Mouse (Mus musculus) forebrain, embryonic 13.5 days (tissue): ENCODE measurements at regions not wholly inside any gene's neighbourhood (a gene's known extent, or its start where the extent isn't known, plus 50 kb on each side); places are given as distances from the start of the nearest gene placed in this dataset.

Source experiments
- ATAC-seq: fragments of 200-750 bp; cut with Nextera tagmentation; 2 replicates; pipeline ENCODE4 v1.8.0; 2017
- H3K27ac ChIP-seq: fragments of 300-500 bp; sonication (generic); 2 replicates; pipeline ENCODE4 v1.5.1; 2015; ENCODE audit warnings: inconsistent platforms, mild to moderate bottlenecking, moderate library complexity
- H3K27me3 ChIP-seq: fragments of 300-500 bp; sonication (generic); 2 replicates; pipeline ENCODE4 v1.6.1; 2015; ENCODE audit warnings: mild to moderate bottlenecking, inconsistent platforms
- H3K36me3 ChIP-seq: fragments of 300-500 bp; sonication (generic); 2 replicates; pipeline ENCODE4 v1.6.1; 2015; ENCODE audit warnings: mild to moderate bottlenecking, inconsistent platforms; ENCODE audit not compliant: poor library complexity, severe bottlenecking
- H3K4me1 ChIP-seq: fragments of 300-500 bp; sonication (generic); 2 replicates; pipeline ENCODE4 v1.6.1; 2015; ENCODE audit warnings: inconsistent platforms
- H3K4me2 ChIP-seq: fragments of 300-500 bp; sonication (generic); 2 replicates; pipeline ENCODE4 v1.6.1; 2015; ENCODE audit warnings: inconsistent platforms, mild to moderate bottlenecking, moderate library complexity
- H3K4me3 ChIP-seq: fragments of 300-500 bp; sonication (generic); 2 replicates; pipeline ENCODE4 v1.5.1; 2015; ENCODE audit warnings: mild to moderate bottlenecking, inconsistent platforms
- H3K9ac ChIP-seq: fragments of 300-500 bp; sonication (generic); 2 replicates; pipeline ENCODE4 v1.6.1; 2015; ENCODE audit warnings: mild to moderate bottlenecking, inconsistent platforms
- H3K9me3 ChIP-seq: fragments of 300-500 bp; sonication (generic); replicated peaks from 2 replicates; pipeline ENCODE4 v1.6.1; 2016; ENCODE audit warnings: inconsistent platforms
- WGBS: fragments of 180-500 bp; shearing (Covaris S2); methylation state at CpG from one replicate; pipeline ENCODE4 v1.1.7; 2015; 5-methylcytosine and 5-hydroxymethylcytosine counted together

GRCm38 (mm10) chr8:30502164-30502563, 2926.3 kb upstream of the 5930422O12Rik start:
- Histone ChIP-seq H3K4me1 (no peaks in the 10 kb centered on the region), H3K9me3 (no peaks in the 10 kb centered on the region), H3K4me3 (no peak overlapping the region), H3K36me3 (no peaks in the 10 kb centered on the region), H3K27me3 (no peaks in the 10 kb centered on the region), H3K9ac (no peak overlapping the region), H3K4me2 (no peak overlapping the region), H3K27ac (no peak overlapping the region)
- ATAC-seq = no peak
- WGBS = 84% methylated on average over 2 of the region's 2 CpGs

GRCm38 (mm10) chr8:30511358-30511757, 2917.2 kb upstream of the 5930422O12Rik start:
- Histone ChIP-seq H3K9ac (no peak overlapping the region), H3K27me3 (no peaks in the 10 kb centered on the region), H3K4me1 (no peaks in the 10 kb centered on the region), H3K9me3 (no peaks in the 10 kb centered on the region), H3K4me2 (no peak overlapping the region), H3K36me3 (no peaks in the 10 kb centered on the region), H3K27ac (no peak overlapping the region), H3K4me3 (no peak overlapping the region)
- ATAC-seq = peak; percentile 62; the same call in 1 of the 2 replicates
- 87% methylated on average over 2 of the region's 2 CpGs for WGBS

- Histone ChIP-seq H3K36me3 (no peaks in the 10 kb centered on the region), H3K4me1 (peaks cover 10% of the 10 kb centered on the region), H3K27ac (no peak overlapping the region), H3K4me2 (peak overlapping the region; percentile 35), H3K27me3 (no peaks in the 10 kb centered on the region), H3K9ac (no peak overlapping the region), H3K9me3 (no peaks in the 10 kb centered on the region), H3K4me3 (no peak overlapping the region)
- 11% methylated on average over 10 of the region's 10 CpGs for WGBS
- ATAC-seq = peak; percentile 24; the same call in 1 of the 2 replicates
Observed at GRCm38 (mm10) chr8:30522806-30523462, 2905.6 kb upstream of the 5930422O12Rik start.

GRCm38 (mm10) chr8:30532862-30533500, 2895.5 kb upstream of the 5930422O12Rik start:
- WGBS = 60% methylated on average over 3 of the region's 3 CpGs
- Histone ChIP-seq H3K27ac (no peak overlapping the region), H3K9ac (no peak overlapping the region), H3K36me3 (no peaks in the 10 kb centered on the region), H3K4me2 (no peak overlapping the region), H3K4me1 (no peaks in the 10 kb centered on the region), H3K27me3 (no peaks in the 10 kb centered on the region), H3K9me3 (no peaks in the 10 kb centered on the region), H3K4me3 (no peak overlapping the region)
- no peak for ATAC-seq

- ATAC-seq = no peak
- H3K27ac ChIP-seq = no peak overlapping the region
- 81% methylated on average over 3 of the region's 3 CpGs for WGBS
- no peaks in the 10 kb centered on the region for H3K9me3 ChIP-seq
- H3K27me3 ChIP-seq = no peaks in the 10 kb centered on the region
- H3K9ac ChIP-seq = no peak overlapping the region
- H3K4me2 ChIP-seq = no peak overlapping the region
- no peaks in the 10 kb centered on the region for H3K36me3 ChIP-seq
- H3K4me3 ChIP-seq = no peak overlapping the region
- H3K4me1 ChIP-seq = no peaks in the 10 kb centered on the region
Observed at GRCm38 (mm10) chr8:30533501-30533870, 2895.0 kb upstream of the 5930422O12Rik start.

- WGBS = 60% methylated on average over 3 of the region's 3 CpGs
- ATAC-seq = no peak
Observed at GRCm38 (mm10) chr8:30535450-30535849, 2893.1 kb upstream of the 5930422O12Rik start.

GRCm38 (mm10) chr8:30542196-30542595, 2886.3 kb upstream of the 5930422O12Rik start:
- Histone ChIP-seq H3K27ac (no peak overlapping the region), H3K36me3 (no peaks in the 10 kb centered on the region), H3K4me1 (no peaks in the 10 kb centered on the region), H3K27me3 (no peaks in the 10 kb centered on the region), H3K4me3 (no peak overlapping the region), H3K4me2 (no peak overlapping the region), H3K9ac (no peak overlapping the region), H3K9me3 (no peaks in the 10 kb centered on the region)
- ATAC-seq = no peak
- WGBS = 91% methylated on average over 1 of the region's 1 CpGs

More at GRCm38 (mm10) chr8:30535450-30535849, 2893.1 kb upstream of the 5930422O12Rik start:
- Histone ChIP-seq H3K4me2 (no peak overlapping the region), H3K27ac (no peak overlapping the region), H3K9ac (no peak overlapping the region), H3K27me3 (no peaks in the 10 kb centered on the region), H3K4me3 (no peak overlapping the region), H3K9me3 (no peaks in the 10 kb centered on the region), H3K4me1 (no peaks in the 10 kb centered on the region), H3K36me3 (no peaks in the 10 kb centered on the region)

- Histone ChIP-seq H3K9me3 (no peaks in the 10 kb centered on the region), H3K36me3 (no peaks in the 10 kb centered on the region), H3K27ac (no peak overlapping the region), H3K4me3 (no peak overlapping the region), H3K27me3 (no peaks in the 10 kb centered on the region), H3K9ac (no peak overlapping the region), H3K4me2 (no peak overlapping the region), H3K4me1 (peaks cover 8% of the 10 kb centered on the region; the same call in 1 of the 2 replicates)
- WGBS = 24% methylated on average over 2 of the region's 2 CpGs
- peak; percentile 48; the same call in 1 of the 2 replicates for ATAC-seq
Observed at GRCm38 (mm10) chr8:30547820-30548219, 2880.7 kb upstream of the 5930422O12Rik start.

- ATAC-seq = no peak
- no peaks in the 10 kb centered on the region for H3K27me3 ChIP-seq
- H3K36me3 ChIP-seq = no peaks in the 10 kb centered on the region
- H3K9me3 ChIP-seq = no peaks in the 10 kb centered on the region
- no peak overlapping the region for H3K27ac ChIP-seq
- no peak overlapping the region for H3K4me3 ChIP-seq
- no peak overlapping the region for H3K9ac ChIP-seq
- WGBS = 74% methylated on average over 1 of the region's 1 CpGs
- no peak overlapping the region for H3K4me2 ChIP-seq
- H3K4me1 ChIP-seq = peaks cover 8% of the 10 kb centered on the region; the same call in 1 of the 2 replicates
Observed at GRCm38 (mm10) chr8:30551051-30551450, 2877.5 kb upstream of the 5930422O12Rik start.

- no peak overlapping the region for H3K9ac ChIP-seq
- H3K27ac ChIP-seq = no peak overlapping the region
- ATAC-seq = no peak
- H3K27me3 ChIP-seq = no peaks in the 10 kb centered on the region
- no peaks in the 10 kb centered on the region for H3K4me1 ChIP-seq
- no peaks in the 10 kb centered on the region for H3K9me3 ChIP-seq
- H3K4me2 ChIP-seq = no peak overlapping the region
- no peak overlapping the region for H3K4me3 ChIP-seq
- H3K36me3 ChIP-seq = no peaks in the 10 kb centered on the region
Observed at GRCm38 (mm10) chr8:30557429-30557828, 2871.1 kb upstream of the 5930422O12Rik start.

GRCm38 (mm10) chr8:30561323-30562207, 2866.9 kb upstream of the 5930422O12Rik start:
- no peak overlapping the region for H3K27ac ChIP-seq
- H3K4me3 ChIP-seq = no peak overlapping the region
- H3K4me1 ChIP-seq = no peaks in the 10 kb centered on the region
- H3K9ac ChIP-seq = no peak overlapping the region
- no peak overlapping the region for H3K4me2 ChIP-seq
- no peaks in the 10 kb centered on the region for H3K27me3 ChIP-seq
- WGBS = 70% methylated on average over 8 of the region's 8 CpGs
- no peaks in the 10 kb centered on the region for H3K36me3 ChIP-seq
- no peak for ATAC-seq
- no peaks in the 10 kb centered on the region for H3K9me3 ChIP-seq

GRCm38 (mm10) chr8:30569799-30570198, 2858.7 kb upstream of the 5930422O12Rik start:
- Histone ChIP-seq H3K9ac (no peak overlapping the region), H3K27ac (no peak overlapping the region), H3K9me3 (no peaks in the 10 kb centered on the region), H3K4me3 (no peak overlapping the region), H3K27me3 (no peaks in the 10 kb centered on the region), H3K4me1 (0 out of 2 replicates have a peak, but pooled peaks cover 3% of the 10 kb centered on the region), H3K36me3 (no peaks in the 10 kb centered on the region), H3K4me2 (no peak overlapping the region)
- ATAC-seq = no peak
- WGBS = 68% methylated on average over 3 of the region's 3 CpGs
